ENCODE assay signal across 25 mouse cellular contexts in genomic region chr5:139314941-139315642, GRCm38 (mm10). TPM values are rescaled to one million over a fixed set of nuclear protein-coding genes. Genes with fewer than 3 reads are reported as not detected.
DNase-seq lines count a peak whose midpoint lies in the region; ATAC-seq and TF ChIP-seq lines count a peak whose summit lies in the region.
"Had no signal": no experiment of that assay in that cellular context is flagged by ENCODE, and none has a peak within 500 bp of the region (broad histone marks: within the 10 kb centered on the region; RNA-seq: fewer than 3 reads in every experiment).

No protein-coding gene starts in this region.

- H3K9ac ChIP-seq in stomach, postnatal 0 days (ENCODE audit: low read length), result no peak overlapping the region
- H3K9ac ChIP-seq: embryonic facial prominence, embryonic 12.5 days; hindbrain, embryonic 12.5 days; liver, postnatal 0 days had no signal

- no peaks in the 10 kb centered on the region for H3K9me3 ChIP-seq in stomach, postnatal 0 days (ENCODE audit: control insufficient read depth, low read length)
- H3K9me3 ChIP-seq: embryonic facial prominence, embryonic 12.5 days; heart, embryonic 10.5 days; hindbrain, embryonic 12.5 days; megakaryocyte, embryonic 14.5 days had no signal

- no peak for ATAC-seq in stomach, postnatal 0 days (ENCODE audit: low FRiP score, low TSS enrichment)
- ATAC-seq: forebrain, embryonic 14.5 days; liver, postnatal 0 days had no signal

- TF ChIP-seq POLR2A in kidney, adult 2 months (IDR thresholded peaks at IDR 0.05; ENCODE audit: low read depth, low read length), result no peak

- peaks cover 40% of the 10 kb centered on the region for H3K4me1 ChIP-seq in kidney, adult 2 months (ENCODE audit: control insufficient read depth, insufficient read depth, low read length)
- peaks cover 5% of the 10 kb centered on the region; the same call in 1 of the 2 replicates for H3K4me1 ChIP-seq in stomach, postnatal 0 days (replicated peaks; ENCODE audit: control insufficient read depth, insufficient read depth)
- H3K4me1 ChIP-seq: embryonic facial prominence, embryonic 12.5 days; heart, embryonic 10.5 days; hindbrain, embryonic 12.5 days; limb, embryonic 10.5 days had no signal

- H3K27me3 ChIP-seq in kidney, adult 2 months (replicated peaks; ENCODE audit: control insufficient read depth, insufficient read depth, low read length), result no peaks in the 10 kb centered on the region
- no peaks in the 10 kb centered on the region for H3K27me3 ChIP-seq in stomach, postnatal 0 days (ENCODE audit: control insufficient read depth, insufficient read depth, low read length)
- H3K27me3 ChIP-seq: embryonic facial prominence, embryonic 12.5 days; hindbrain, embryonic 12.5 days; megakaryocyte, embryonic 14.5 days had no signal

- peak overlapping the region; percentile 13 for H3K27ac ChIP-seq in kidney, adult 2 months (ENCODE audit: insufficient read depth, low read depth, low read length)
- H3K27ac ChIP-seq in stomach, postnatal 0 days (replicated peaks), result peak overlapping the region; percentile 24; the same call in 1 of the 2 replicates
- H3K27ac ChIP-seq: embryonic facial prominence, embryonic 12.5 days; heart, embryonic 10.5 days; hindbrain, embryonic 12.5 days; limb, embryonic 10.5 days had no signal

- WGBS in kidney, adult 2 months, result 50% methylated on average over 12 of the region's 12 CpGs
- 63% methylated on average over 12 of the region's 12 CpGs for WGBS in stomach, postnatal 0 days

- TF ChIP-seq CTCF in kidney, adult 2 months (conservative IDR thresholded peaks at IDR 0.05; ENCODE audit: insufficient read depth, insufficient read length, low read depth, low read length), result no peak
- no peak for TF ChIP-seq CTCF in stomach, postnatal 0 days (IDR thresholded peaks at IDR 0.05; ENCODE audit: low read depth)

- H3K4me3 ChIP-seq in kidney, adult 2 months (ENCODE audit: insufficient read depth, low read depth, low read length), result no peak overlapping the region
- no peak overlapping the region for H3K4me3 ChIP-seq in stomach, postnatal 0 days (ENCODE audit: low read depth, low read length)
- H3K4me3 ChIP-seq: embryonic facial prominence, embryonic 12.5 days; erythroblast, embryonic 14.5 days; heart, embryonic 10.5 days; hindbrain, embryonic 12.5 days; limb, embryonic 10.5 days; megakaryocyte, embryonic 14.5 days had no signal

- no peak overlapping the region for H3K4me2 ChIP-seq in stomach, postnatal 0 days (replicated peaks; ENCODE audit: low read depth)
- H3K4me2 ChIP-seq: embryonic facial prominence, embryonic 12.5 days; hindbrain, embryonic 12.5 days had no signal

- no peak for TF ChIP-seq EP300 in stomach, postnatal 0 days (optimal IDR thresholded peaks at IDR 0.05)

- DNase-seq in kidney, adult 2 months, result peak; percentile 80
- DNase-seq in kidney, postnatal 4 days, result no peak
- DNase-seq in NIH3T3 (ENCODE audit: low read depth), result peak; percentile 48
- peak; percentile 70 for DNase-seq in kidney, adult 9 months
- DNase-seq in stomach, postnatal 0 days (ENCODE audit: low spot score), result peak; percentile 62
- no peak for DNase-seq in gastrocnemius, adult 18-20 months (ENCODE audit: low spot score)
- DNase-seq in urinary bladder, adult 2 months (ENCODE audit: low spot score), result no peak
- DNase-seq: adrenal gland, postnatal 36 days; cerebellum, adult 18-20 months; liver, postnatal 0 days; lung, postnatal 14 days had no signal

- H3K36me3 ChIP-seq in kidney, adult 2 months (ENCODE audit: control insufficient read depth, insufficient read depth, low read length), result no peaks in the 10 kb centered on the region
- no peaks in the 10 kb centered on the region for H3K36me3 ChIP-seq in stomach, postnatal 0 days (ENCODE audit: control insufficient read depth, insufficient read depth, low read length)
- H3K36me3 ChIP-seq: embryonic facial prominence, embryonic 12.5 days; heart, embryonic 10.5 days; hindbrain, embryonic 12.5 days; limb, embryonic 10.5 days had no signal

RNA-seq across cellular contexts. Expression of gene Adap1, which starts 10.3 kb away (rescaled TPM):
- polyA plus RNA-seq in kidney, adult 2 months (2012; rRNA removed), result 29.5 and 34.2 TPM in 2 replicates
- 13.8 and 14.9 TPM in 2 replicates for polyA plus RNA-seq in stomach, postnatal 0 days (2015; fragmentation: Nextera tagmentation; extraction: Ambion mirVana)
- 1 to 10 TPM in 1 of 2 experiments, under 1 TPM in 1; 0.66 to 1.4 TPM for total RNA-seq in gastrocnemius, adult 18-20 months (2021)
- polyA plus RNA-seq in urinary bladder, adult 2 months (2012; rRNA removed), result 45.4 and 46.6 TPM in 2 replicates

RNA-seq across cellular contexts. Expression of gene Cox19, which starts 36.1 kb away (rescaled TPM):
- polyA plus RNA-seq in kidney, adult 2 months (2012; rRNA removed), result 114 and 125 TPM in 2 replicates
- polyA plus RNA-seq in stomach, postnatal 0 days (2015; fragmentation: Nextera tagmentation; extraction: Ambion mirVana), result 109 and 114 TPM in 2 replicates
- 10 to 100 TPM; 55.0 to 68.4 TPM for total RNA-seq in gastrocnemius, adult 18-20 months (2021)
- polyA plus RNA-seq in urinary bladder, adult 2 months (2012; rRNA removed), result 45.3 and 52.4 TPM in 2 replicates

RNA-seq across cellular contexts. Expression of gene Cyp2w1, which starts 37.3 kb away (rescaled TPM):
- not detected in 2 replicates for polyA plus RNA-seq in kidney, adult 2 months (2012; rRNA removed)
- 4.8 and 8.5 TPM in 2 replicates for polyA plus RNA-seq in stomach, postnatal 0 days (2015; fragmentation: Nextera tagmentation; extraction: Ambion mirVana)
- total RNA-seq in gastrocnemius, adult 18-20 months (2021), result not detected
- polyA plus RNA-seq in urinary bladder, adult 2 months (2012; rRNA removed), result not detected in 2 replicates
- total RNA-seq: adrenal gland, postnatal 36 days; gastrocnemius, postnatal 4 days; layer of hippocampus, postnatal 10 days; left cerebral cortex, adult 8-10 months; liver, adult 2 months; MEL; midbrain, postnatal 0 days had no signal
- polyA plus RNA-seq: forebrain, embryonic 14.5 days; heart, embryonic 10.5 days; heart, postnatal 0 days; limb, embryonic 10.5 days; liver, adult 2 months; liver, postnatal 0 days; midbrain, postnatal 0 days had no signal

Comparison
In these comparisons a context has a peak if more than half of its experiments do, and no peak if none do; other contexts are left out.
1. DNase-seq: peak in kidney, adult 2 months (single experiment), NIH3T3 (single experiment), kidney, adult 9 months (single experiment) and stomach, postnatal 0 days (single experiment); none in kidney, postnatal 4 days (0 of 2), gastrocnemius, adult 18-20 months (single experiment) and urinary bladder, adult 2 months (single experiment).